Mouse (Mus musculus) kidney, adult 2 months (tissue): ENCODE measurements at regions not wholly inside any gene's neighbourhood (a gene's known extent, or its start where the extent isn't known, plus 50 kb on each side); places are given as distances from the start of the nearest gene placed in this dataset.

ENCODE experiments used
- CTCF ChIP-seq: fragments of 200-500 bp; conservative IDR thresholded peaks from 2 replicates; pipeline ENCODE4 v1.5.1; 2011; ENCODE audit warnings: low read depth, mild to moderate bottlenecking, control low read depth, low read length, moderate library complexity, mixed read lengths; ENCODE audit not compliant: insufficient read depth, insufficient read length
- POLR2A ChIP-seq: fragments of 200-500 bp; IDR thresholded peaks from one replicate; pipeline ENCODE4 v1.6.1; 2011; ENCODE audit warnings: low read depth, low read length, control low read depth

DNA sequence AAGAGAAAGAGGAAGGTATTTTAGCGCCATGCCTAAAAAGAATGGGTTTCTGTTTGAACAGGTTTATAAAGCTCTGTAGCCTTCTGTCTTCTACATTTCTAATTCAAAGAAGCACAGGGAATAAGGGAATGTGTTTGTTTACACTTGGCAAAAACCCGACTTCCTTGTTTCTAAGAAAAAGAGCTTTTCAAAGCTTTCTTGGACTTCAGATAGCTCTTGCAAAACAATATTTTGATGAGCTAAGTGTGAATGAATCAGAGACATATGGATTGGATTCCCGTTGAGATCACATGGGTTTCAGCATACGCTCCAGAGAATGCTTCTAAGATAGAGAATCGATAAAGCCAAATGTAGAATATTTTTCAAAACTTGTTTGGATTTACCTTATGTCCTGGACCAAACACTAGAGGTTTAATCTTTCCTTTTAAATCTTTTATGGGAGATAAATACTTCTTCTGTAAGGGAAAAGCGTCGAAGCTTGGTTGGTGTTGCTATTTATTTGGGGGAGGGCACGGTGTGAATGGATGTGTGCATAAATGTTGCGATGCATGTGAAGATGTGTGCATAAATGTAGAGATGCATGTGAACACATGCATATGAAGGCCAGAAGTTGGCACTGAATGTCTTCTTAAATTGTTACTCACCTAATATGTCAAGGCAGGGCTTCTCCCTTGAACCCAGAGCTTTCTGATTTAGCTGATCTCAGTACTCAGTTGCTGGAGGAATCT lies 576.4 kb downstream of the Nyap2 start:
- TF ChIP-seq POLR2A (no peak), CTCF (no peak)
